Mouse (Mus musculus) left cerebral cortex, postnatal 4 days (tissue): ENCODE data around the gene Creg2. TPM values are rescaled to one million over a fixed set of nuclear protein-coding genes. Genes with fewer than 3 reads are reported as not detected.
"Not testable (repeated sequence)": the region's sequence is repeated elsewhere in the genome, so short reads cannot be mapped to it uniquely, and the experiment has no call there.

Source experiments
- DNase-seq: peaks from one replicate; pipeline ENCODE4 v3.0.0-alpha.2; 2022
- intact Hi-C: fragments of 180-260 bp; cut with DNase I; formaldehyde crosslinking; loops from one replicate; pipeline ENCODE4 v1.15.1; 2025
- total RNA-seq, 2 experiments: library from RNA; stranded (reverse); gene quantifications; 2 replicates each; pipeline ENCODE4 v1.2.3; 2021

The Creg2 gene
- total RNA-seq, 2 experiments from 2014 or later = 20.7 to 21.2 TPM

- no peak for DNase-seq
- intact Hi-C loops = no loop called here
These were observed 42.7 kb downstream of the Creg2 start for GRCm38 (mm10) chr1:39608534-39608933.

GRCm38 (mm10) chr1:39602477-39602876 is 48.8 kb downstream of the Creg2 start:
- DNase-seq = no peak

GRCm38 (mm10) chr1:39598726-39599125 is 52.5 kb downstream of the Creg2 start:
- DNase-seq = peak; percentile 38

More at GRCm38 (mm10) chr1:39602477-39602876, 48.8 kb downstream of the Creg2 start:
- intact Hi-C loops = no loop called here

GRCm38 (mm10) chr1:39597135-39597534 is 54.1 kb downstream of the Creg2 start:
- DNase-seq, intact Hi-C loops: not testable (repeated sequence)

More at GRCm38 (mm10) chr1:39598726-39599125, 52.5 kb downstream of the Creg2 start:
- intact Hi-C loops = no loop called here

- DNase-seq = no peak
- intact Hi-C loops = no loop called here
These were observed 57.4 kb downstream of the Creg2 start for GRCm38 (mm10) chr1:39593836-39594235.

- intact Hi-C loops = no loop called here
- DNase-seq = no peak
These were observed 59.2 kb downstream of the Creg2 start for GRCm38 (mm10) chr1:39592090-39592489.

GRCm38 (mm10) chr1:39591557-39591956 is 59.7 kb downstream of the Creg2 start:
- intact Hi-C loops, DNase-seq: not testable (repeated sequence)

- DNase-seq = no peak
- intact Hi-C loops = no loop called here
These were observed 61.1 kb downstream of the Creg2 start for GRCm38 (mm10) chr1:39590193-39590592.

- intact Hi-C loops = no loop called here
- no peak for DNase-seq
These were observed 65.9 kb downstream of the Creg2 start for GRCm38 (mm10) chr1:39585416-39585815.

GRCm38 (mm10) chr1:39583173-39583572 is 68.1 kb downstream of the Creg2 start:
- intact Hi-C loops = no loop called here
- no peak for DNase-seq

GRCm38 (mm10) chr1:39581215-39581614 is 70.1 kb downstream of the Creg2 start:
- intact Hi-C loops = no loop called here
- DNase-seq = no peak

- intact Hi-C loops = loop anchor here (10.0 kb wide), 1 partner anchor 76 kb away; the partner anchor contains the start of gene Creg2
These were observed 72.1 kb downstream of the Creg2 start for GRCm38 (mm10) chr1:39579139-39579538.

GRCm38 (mm10) chr1:39578446-39578845 is 72.8 kb downstream of the Creg2 start:
- DNase-seq = no peak
- intact Hi-C loops = loop anchor here (10.0 kb wide), 1 partner anchor 76 kb away; the partner anchor contains the start of gene Creg2

More at GRCm38 (mm10) chr1:39579139-39579538, 72.1 kb downstream of the Creg2 start:
- DNase-seq = no peak

GRCm38 (mm10) chr1:39577253-39577705 is 74.0 kb downstream of the Creg2 start, which contains the start of gene Rnf149:
Rnf149 (minus strand) TSS chr1:39577405.
- intact Hi-C loops = loop anchor here (10.0 kb wide), 1 partner anchor 78 kb away; the partner anchor contains the start of gene Creg2
- peak; percentile 96 for DNase-seq

GRCm38 (mm10) chr1:39576431-39577243 is 74.6 kb downstream of the Creg2 start:
- DNase-seq = peak; percentile 52
- intact Hi-C loops = loop anchor here (10.0 kb wide), 1 partner anchor 78 kb away; the partner anchor contains the start of gene Creg2

GRCm38 (mm10) chr1:39575778-39576375 is 75.4 kb downstream of the Creg2 start:
- intact Hi-C loops = loop anchor here (10.0 kb wide), 1 partner anchor 79 kb away; the partner anchor contains the start of gene Creg2
- no peak for DNase-seq

GRCm38 (mm10) chr1:39573890-39574289 is 77.4 kb downstream of the Creg2 start:
- no peak for DNase-seq
- intact Hi-C loops = loop anchor here (10.0 kb wide), 1 partner anchor 81 kb away; the partner anchor contains the start of gene Creg2

GRCm38 (mm10) chr1:39571653-39572052 is 79.6 kb downstream of the Creg2 start:
- DNase-seq = no peak

More at GRCm38 (mm10) chr1:39571653-39572052, 79.6 kb downstream of the Creg2 start:
- intact Hi-C loops = loop anchor here (10.0 kb wide), 1 partner anchor 83 kb away; the partner anchor contains the start of gene Creg2
